Mouse (Mus musculus): ENCODE measurements around the gene Cryba4.

Cryba4 gene

DNA sequence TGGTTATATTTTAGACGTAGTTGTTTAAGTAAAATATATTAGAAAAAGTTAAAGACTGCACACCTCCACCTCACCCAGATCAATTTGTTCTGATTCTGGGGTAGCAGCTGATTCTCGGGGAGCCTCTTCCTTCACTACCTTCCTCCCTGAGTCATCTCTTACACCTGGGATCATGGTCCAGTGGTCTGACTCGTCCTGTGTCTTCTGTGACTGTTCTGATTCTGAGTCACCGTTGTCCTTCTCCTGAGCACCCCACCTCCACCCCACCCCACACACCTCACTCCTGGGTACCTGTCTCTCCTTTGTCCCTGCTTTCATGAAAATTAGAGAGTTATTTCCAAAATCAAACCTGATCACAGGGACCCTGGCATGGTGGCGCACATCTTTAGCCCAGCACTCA lies 12.8 kb upstream of the Cryba4 start:
- no peak for DNase-seq

- no peak for DNase-seq
Observed at GRCm38 (mm10) chr5:112264099-112264498, 11.8 kb upstream of the Cryba4 start.

DNA sequence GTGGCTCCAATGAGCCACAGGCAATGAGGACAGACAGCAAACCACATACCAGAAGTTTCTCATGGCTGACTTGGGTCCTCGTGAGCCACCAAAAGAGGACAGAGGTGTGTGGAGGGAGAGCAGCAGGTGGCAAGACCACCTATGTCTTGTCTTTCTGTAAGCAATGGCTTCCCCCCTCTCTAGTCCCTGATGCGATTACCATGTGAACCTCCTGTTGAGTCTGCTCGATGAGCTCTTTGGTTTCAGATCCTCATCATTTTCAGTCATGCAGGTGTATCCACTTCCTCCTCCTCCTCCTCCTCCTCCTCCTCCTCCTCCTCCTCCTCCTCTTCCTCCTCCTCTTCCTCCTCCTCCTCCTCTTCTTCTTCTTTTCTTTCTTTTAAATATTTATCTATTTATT lies 8.5 kb upstream of the Cryba4 start:
- DNase-seq = no peak

- no peak for DNase-seq
Observed at GRCm38 (mm10) chr5:112259862-112260650, 7.7 kb upstream of the Cryba4 start.

DNA sequence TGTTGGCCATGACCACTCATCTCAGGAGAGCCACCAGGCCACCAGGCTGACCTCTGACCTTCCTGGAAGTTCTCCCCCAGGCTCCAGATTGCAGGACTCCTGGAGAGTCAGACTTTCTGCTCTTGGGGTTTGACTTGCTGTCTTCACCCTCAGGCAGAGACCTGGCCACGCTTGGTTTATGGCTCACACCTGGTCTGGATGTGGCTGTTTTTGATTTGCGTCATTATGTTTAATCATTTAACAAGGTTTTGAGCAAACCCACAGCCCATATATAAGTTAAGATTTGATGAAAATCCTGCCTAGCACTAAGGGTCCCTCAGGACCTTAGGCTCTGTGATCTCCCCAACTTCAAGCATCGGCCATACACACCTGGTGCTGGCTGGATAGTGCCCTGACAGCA lies 5.6 kb upstream of the Cryba4 start:
- no peak for DNase-seq

DNA sequence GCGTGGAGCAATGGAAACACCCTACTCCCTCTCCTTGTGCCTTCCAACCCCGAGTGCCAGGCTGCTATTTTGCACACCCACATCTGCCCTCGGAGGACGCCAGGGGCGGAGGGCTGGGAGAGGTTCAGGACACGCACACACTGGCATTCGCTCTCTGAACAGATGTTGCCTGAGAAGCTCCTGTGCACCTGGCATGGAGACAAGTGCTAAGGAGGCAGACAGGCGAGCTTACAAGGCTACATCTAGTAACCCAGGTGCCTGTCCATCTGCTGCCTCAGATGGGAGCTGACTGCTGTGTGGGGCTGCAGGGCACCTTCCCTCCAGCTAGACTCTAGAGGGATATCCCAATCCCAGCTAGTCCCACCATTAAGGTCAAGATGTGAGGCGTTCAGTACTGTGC lies 4.1 kb upstream of the Cryba4 start:
- DNase-seq = no peak

- peak; percentile 66 for DNase-seq
Observed at GRCm38 (mm10) chr5:112255426-112255825, 3.1 kb upstream of the Cryba4 start, which contains the start of gene Crybb1. Crybb1 (plus strand) TSS chr5:112255815.

GRCm38 (mm10) chr5:112254282-112254806 lies 2.0 kb upstream of the Cryba4 start:
- DNase-seq = peak; percentile 43

DNA sequence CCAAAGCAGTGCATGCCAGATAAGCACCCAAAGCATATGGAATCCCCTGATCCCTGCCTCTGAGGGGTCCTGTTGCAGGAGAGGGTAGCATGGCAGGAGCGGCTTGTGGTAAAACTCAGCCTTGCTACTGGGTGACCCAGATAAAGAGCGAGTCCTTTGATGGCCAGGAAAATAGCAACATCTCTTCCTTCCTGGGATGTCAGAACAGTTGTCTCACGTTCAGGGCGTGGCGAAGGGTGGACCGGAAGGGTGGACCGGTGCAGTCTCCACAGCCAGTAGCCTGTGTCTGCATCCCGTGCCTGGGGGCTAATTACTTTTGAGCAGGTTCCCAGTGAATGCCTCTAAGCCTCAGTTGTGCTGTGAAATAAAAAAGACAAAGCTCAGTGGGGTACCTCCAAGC lies 851 bp upstream of the Cryba4 start:
- DNase-seq = peak; percentile 66

DNA sequence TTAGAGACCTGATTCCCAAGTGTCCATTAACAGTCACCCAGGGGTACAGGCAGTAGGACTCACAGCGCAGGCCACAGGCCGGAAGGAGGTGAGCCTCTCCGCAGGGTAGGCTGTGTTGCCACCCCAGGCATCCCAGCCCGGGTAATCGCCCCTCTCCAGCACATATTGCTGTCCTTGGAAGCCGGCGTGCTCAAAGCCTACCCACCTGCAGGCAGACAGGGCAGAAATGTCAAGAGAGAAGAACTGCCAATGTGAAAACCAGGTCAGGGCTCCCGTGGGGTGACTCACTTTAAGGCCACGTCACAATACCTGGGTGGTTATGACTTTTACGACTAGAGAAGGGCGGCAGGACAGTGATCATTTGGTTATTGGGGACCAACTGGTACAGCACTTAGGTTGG lies 3.2 kb downstream of the Cryba4 start:
- DNase-seq = no peak

GRCm38 (mm10) chr5:112247399-112247798 lies 4.9 kb downstream of the Cryba4 start:
- no peak for DNase-seq

DNA sequence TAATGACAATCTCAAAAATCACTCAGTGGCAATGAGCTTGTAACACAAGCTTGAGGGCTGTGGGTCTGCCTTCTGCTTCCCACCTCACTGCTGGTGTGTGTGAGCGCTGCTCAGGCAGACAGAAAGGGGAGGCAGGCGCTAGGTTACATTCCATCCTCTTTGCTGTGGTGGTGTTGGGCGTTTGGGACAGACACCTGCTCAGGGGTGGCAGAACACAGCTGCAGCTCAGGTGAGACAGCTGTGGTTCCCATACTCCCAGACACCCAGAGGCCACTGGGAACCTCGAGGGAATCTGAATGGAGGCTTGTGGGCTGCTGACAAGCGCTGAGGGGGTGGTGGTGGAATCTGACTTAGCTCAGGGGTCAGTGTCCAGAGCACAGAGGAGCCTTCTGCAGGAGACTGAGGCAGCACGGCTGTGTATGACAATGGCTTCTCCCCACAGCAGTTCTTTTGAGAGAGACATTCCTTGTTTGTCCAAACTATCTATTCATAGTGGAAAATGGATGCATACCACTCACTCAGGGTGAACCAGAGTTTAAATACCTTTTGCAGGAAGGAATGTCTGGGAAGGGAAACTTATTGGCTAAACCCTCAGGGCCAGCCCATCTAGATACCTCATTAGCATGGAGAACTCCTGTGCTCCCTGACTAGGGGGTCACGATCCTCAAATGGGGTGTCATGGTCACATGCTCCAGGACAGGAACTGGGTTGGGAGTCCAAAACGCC lies 7.3 kb downstream of the Cryba4 start:
- DNase-seq = no peak

GRCm38 (mm10) chr5:112244275-112244562 lies 8.1 kb downstream of the Cryba4 start:
- no peak for DNase-seq

DNA sequence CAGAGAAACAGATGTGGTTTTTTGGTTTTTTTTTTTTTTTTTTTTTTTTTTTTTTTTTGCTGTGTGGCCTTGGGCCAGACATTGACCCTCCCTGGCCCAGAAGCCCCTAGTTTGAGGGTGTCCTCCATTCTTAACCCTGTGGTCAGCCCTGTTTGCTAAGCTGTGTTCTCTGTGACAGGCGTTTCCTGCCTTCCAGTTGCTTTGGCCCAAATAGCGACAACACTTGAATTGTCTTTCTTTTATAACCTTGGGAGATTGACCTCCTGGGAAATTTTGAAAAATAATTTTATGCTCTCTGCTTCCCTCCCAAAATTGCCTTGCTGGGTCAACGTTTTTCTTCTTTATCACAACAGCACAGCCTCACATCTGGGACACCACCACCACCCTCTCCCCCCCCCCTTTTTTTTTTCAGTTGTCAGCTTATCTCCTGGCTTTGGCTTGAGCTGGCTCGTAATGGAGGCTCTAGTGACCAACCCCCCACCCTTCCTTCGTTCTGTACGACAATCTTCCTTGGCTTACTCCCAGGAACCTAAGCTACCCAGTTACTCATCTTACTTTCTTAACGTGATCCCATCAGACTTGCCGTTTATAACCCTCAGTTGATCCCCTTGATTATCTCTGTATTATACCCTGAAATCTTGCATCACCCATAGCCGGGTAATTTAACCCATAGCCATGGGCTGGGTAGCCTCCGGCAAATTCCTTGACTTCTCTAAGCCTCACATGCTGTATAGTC lies 8.6 kb downstream of the Cryba4 start:
- DNase-seq = peak; percentile 58

DNA sequence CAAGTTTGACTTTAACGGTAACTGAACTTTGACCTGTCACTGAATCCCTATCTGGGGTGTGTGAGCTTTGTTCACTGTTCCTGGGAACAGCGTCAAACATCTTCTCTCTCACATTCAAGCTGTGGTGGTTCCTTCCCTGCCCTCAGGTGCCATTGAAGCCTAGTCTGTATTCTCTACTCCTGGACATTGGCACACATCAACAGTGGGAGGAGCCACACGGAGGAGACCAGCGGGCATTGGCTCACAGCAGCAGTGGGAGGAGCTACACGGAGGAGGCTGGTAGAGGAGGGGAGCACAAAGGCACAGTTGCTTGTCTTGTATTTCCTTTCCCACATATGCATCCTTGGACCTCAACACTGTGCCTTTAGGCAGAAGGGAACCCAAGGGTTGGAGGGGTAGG lies 9.3 kb downstream of the Cryba4 start:
- DNase-seq = no peak

DNA sequence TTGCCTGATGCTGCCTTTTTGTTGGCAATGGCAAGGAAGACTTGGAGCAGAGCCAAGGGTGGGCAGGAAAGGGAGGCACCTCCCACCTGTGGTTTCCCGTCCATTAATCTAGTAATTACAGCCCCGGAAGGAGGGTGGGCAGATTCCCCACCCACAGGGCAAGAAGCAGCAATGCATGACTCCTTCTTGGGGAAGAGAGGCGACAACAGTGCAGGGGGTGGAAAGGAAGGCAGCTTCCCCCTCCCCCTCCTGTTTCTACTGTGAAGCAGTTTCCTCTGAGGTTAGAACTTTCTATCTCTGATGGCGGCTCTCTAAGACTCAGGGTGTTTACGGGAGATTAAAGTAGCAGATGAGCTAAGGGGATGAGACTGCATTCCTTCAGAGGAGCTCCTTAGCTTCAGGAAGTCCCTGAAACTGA lies 9.9 kb downstream of the Cryba4 start:
- peak; percentile 81 for DNase-seq

GRCm38 (mm10) chr5:112241849-112242248 lies 10.5 kb downstream of the Cryba4 start:
- DNase-seq = no peak

DNA sequence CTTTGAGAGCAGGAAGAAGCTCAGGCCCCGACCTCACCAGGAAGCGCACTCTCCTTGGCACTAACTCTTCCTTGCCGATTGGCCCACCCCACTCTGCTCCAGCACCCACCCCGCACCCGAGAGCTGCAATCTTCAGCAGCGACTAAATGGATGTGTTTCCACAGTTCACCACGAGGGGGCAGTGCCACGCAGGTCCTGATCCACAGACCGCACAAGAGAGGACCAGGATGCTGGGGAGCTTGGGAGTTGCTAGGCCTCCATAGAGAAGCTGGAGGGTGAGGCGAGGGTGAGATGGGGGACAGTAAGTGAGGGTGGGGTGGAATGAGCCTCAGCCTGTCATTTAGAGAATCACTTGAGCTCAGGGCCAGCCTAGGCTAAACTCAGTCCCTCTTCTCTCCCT lies 11.6 kb downstream of the Cryba4 start:
- peak; percentile 91 for DNase-seq

DNA sequence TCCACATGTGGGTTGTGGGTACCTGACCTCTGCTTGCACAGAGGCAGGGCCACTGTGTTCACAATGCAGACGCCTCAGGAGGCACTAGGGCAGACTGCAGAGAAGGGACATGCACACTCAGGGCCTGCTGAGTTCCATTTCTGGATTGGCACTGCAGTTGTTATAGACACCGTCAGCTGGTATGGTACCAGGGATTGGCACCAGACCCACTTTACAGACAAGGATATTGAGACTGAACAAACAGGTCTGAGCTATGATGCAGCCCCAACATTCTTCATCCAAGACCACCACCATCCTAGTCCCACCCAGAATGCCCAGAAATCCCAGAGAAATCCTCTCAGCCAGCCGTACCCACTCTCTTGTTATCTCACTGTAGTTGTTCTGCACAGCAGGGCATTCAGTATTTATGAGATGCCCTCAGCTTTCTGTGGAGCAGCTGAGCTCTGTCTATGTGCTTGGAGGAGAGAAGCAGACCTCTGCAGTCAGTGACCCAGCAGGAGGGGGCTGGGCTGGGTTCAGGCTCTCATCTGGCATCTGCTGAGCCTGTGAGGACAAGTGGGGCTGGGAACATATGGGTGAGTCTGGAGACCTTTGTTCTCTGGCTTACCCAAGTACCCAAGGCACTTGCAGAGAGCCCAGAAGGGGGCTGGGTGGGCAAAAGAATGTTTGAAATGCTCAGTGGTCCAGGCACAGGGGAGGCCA lies 13.4 kb downstream of the Cryba4 start:
- DNase-seq = no peak

- no peak for DNase-seq
Observed at GRCm38 (mm10) chr5:112237866-112238570, 14.3 kb downstream of the Cryba4 start.

DNA sequence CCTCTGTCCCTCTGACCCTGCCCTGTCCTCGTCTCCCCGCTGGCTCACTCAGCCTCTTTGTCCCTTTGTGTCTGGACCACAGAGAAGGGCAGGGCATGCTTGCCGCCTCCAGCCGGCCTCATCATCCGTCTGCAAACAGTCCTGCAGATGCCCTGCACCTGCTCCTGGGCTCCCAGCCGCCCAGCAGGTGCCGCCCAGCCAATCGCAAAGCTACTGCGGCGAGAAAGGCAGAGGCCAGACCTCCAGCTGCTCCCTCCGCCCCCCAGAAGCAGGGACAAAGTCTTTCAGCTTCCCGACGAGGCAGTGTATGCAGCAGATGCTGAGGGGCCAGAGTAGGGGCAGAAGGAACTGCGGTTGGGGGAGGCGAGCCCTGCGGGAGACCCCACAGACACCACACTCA lies 14.9 kb downstream of the Cryba4 start:
- no peak for DNase-seq

- DNase-seq = no peak
Observed at GRCm38 (mm10) chr5:112236631-112237030, 15.7 kb downstream of the Cryba4 start.
